Mouse (Mus musculus): ENCODE measurements around the gene Gm6588. TPM values are rescaled to one million over a fixed set of nuclear protein-coding genes. Genes with fewer than 3 reads are reported as not detected.

Gm6588 gene
- polyA plus RNA-seq, 1 experiment from 2014 or later, result not detected

DNA sequence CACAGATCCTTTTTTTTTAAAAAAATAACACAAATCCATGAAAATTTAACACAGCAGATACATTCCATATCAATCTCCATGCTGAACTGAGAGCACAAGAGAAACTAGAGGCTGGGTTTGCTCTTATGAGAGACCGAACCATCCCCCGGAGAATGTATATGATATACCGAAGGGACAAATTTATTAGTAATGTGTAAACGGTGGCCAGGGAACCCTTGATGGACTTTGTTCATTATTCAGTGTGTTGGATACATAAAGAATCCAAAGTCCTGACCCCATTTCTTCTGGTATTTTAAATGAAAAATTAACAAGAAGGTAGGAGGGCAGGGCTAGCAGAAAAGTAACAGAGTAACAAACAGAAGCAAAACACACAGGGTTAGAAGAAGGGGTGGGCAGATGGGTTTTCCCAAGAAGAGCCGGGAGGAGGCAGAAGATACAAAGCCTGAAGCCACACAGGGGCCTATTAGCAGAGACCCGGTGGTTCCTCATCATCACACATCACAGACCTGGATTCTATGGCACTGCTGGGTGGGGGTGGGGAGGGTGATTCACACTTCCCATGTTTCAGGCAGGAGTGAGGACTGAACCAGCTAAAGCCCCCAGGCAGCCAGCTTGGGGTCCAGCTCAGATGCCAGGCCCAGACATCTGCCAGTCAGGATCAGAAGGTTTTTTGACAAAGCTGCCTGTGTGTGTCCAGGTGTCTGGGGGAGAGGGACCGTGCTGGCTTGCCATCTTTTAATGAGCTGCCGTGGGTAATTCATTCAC is 50.9 kb downstream of the Gm6588 start:
- WGBS, result 53% methylated on average over 8 of the region's 8 CpGs
- no peak for ATAC-seq (ENCODE audit: low FRiP score, low TSS enrichment)
- no peak overlapping the region for H3K4me3 ChIP-seq (ENCODE audit: low read length)
- no peak overlapping the region for H3K4me2 ChIP-seq (replicated peaks; ENCODE audit: low read depth, low read length)
- H3K36me3 ChIP-seq (ENCODE audit: control insufficient read depth, insufficient read depth, low read length), result no peaks in the 10 kb centered on the region
- H3K27ac ChIP-seq (ENCODE audit: low read depth, low read length), result no peak overlapping the region
- H3K9me3 ChIP-seq (ENCODE audit: control insufficient read depth, low read length), result no peaks in the 10 kb centered on the region
- H3K27me3 ChIP-seq (ENCODE audit: control insufficient read depth, insufficient read depth, low read length), result no peaks in the 10 kb centered on the region
- H3K9ac ChIP-seq (ENCODE audit: low read depth, low read length), result no peak overlapping the region
- H3K4me1 ChIP-seq (ENCODE audit: control insufficient read depth, insufficient read depth, low read length), result peaks cover 5% of the 10 kb centered on the region; the same call in 1 of the 2 replicates

Other genes starting within 250 kb of the Gm6588 start
- 0.83 and 1.4 TPM in 2 replicates for gene Cryba4, start 196.9 kb upstream of the Gm6588 start, polyA plus RNA-seq (2014; fragmentation: Nextera tagmentation; extraction: Ambion mirVana)
- 0.83 and 1.0 TPM in 2 replicates for gene Crybb1, start 193.6 kb upstream of the Gm6588 start, polyA plus RNA-seq (2014; fragmentation: Nextera tagmentation; extraction: Ambion mirVana)
- gene Tpst2, start 172.7 kb upstream of the Gm6588 start, polyA plus RNA-seq (2014; fragmentation: Nextera tagmentation; extraction: Ambion mirVana), result 39.9 and 50.3 TPM in 2 replicates
- gene Tfip11, start 123.1 kb upstream of the Gm6588 start, polyA plus RNA-seq (2014; fragmentation: Nextera tagmentation; extraction: Ambion mirVana), result 15.7 and 22.3 TPM in 2 replicates
- 46.0 and 47.0 TPM in 2 replicates for gene Srrd, start 106.4 kb upstream of the Gm6588 start, polyA plus RNA-seq (2014; fragmentation: Nextera tagmentation; extraction: Ambion mirVana)
- gene Hps4, start 106.3 kb upstream of the Gm6588 start, polyA plus RNA-seq (2014; fragmentation: Nextera tagmentation; extraction: Ambion mirVana), result 35.4 and 37.6 TPM in 2 replicates
- 0.12 and 0.41 TPM in 2 replicates for gene Gm6583, start 93.4 kb upstream of the Gm6588 start, polyA plus RNA-seq (2014; fragmentation: Nextera tagmentation; extraction: Ambion mirVana)
- gene Asphd2, start 54.6 kb upstream of the Gm6588 start, polyA plus RNA-seq (2014; fragmentation: Nextera tagmentation; extraction: Ambion mirVana), result 8.2 and 9.0 TPM in 2 replicates
- 0.23 and 0.26 TPM in 2 replicates for gene Sez6l, start 127.8 kb downstream of the Gm6588 start, polyA plus RNA-seq (2014; fragmentation: Nextera tagmentation; extraction: Ambion mirVana)